Mouse (Mus musculus) MEL (cell line): ENCODE results near the gene Hmox1.
A peak's percentile ranks its signal among the peaks of the same experiment; 100 is the strongest.

Source experiments
- CTCF ChIP-seq, 3 experiments: IDR thresholded peaks in 2 of 3; conservative IDR thresholded peaks in 1 of 3; 2 replicates each; pipeline ENCODE4 v1.5.1; 2011 to 2012; ENCODE audit warnings: low read length in 3 of 3, low read depth in 2 of 3, mild to moderate bottlenecking in 2 of 3, improper control_type of control experiment in 1 of 3, inconsistent platforms in 1 of 3, mixed read lengths in 1 of 3, moderate library complexity in 1 of 3; ENCODE audit not compliant: control insufficient read depth in 1 of 3, insufficient read depth in 1 of 3, poor library complexity in 1 of 3, severe bottlenecking in 1 of 3
- JUND ChIP-seq: IDR thresholded peaks from 2 replicates; pipeline ENCODE4 v1.6.1; 2011; ENCODE audit warnings: low read depth, mild to moderate bottlenecking, improper control_type of control experiment, low read length
- MXI1 ChIP-seq: IDR thresholded peaks from 2 replicates; pipeline ENCODE4 v1.6.1; 2011; ENCODE audit warnings: mild to moderate bottlenecking, low read depth, low read length, improper control_type of control experiment
- POLR2AphosphoS2 ChIP-seq: IDR thresholded peaks from 2 replicates; pipeline ENCODE4 v1.6.1; 2011; ENCODE audit warnings: low read length, improper control_type of control experiment
- RAD21 ChIP-seq: IDR thresholded peaks from 2 replicates; pipeline ENCODE4 v1.6.1; 2011; ENCODE audit warnings: mild to moderate bottlenecking, low read depth, low read length, improper control_type of control experiment
- ZC3H11A ChIP-seq: IDR thresholded peaks from 2 replicates; pipeline ENCODE4 v1.6.1; 2012; ENCODE audit warnings: low read depth, mild to moderate bottlenecking, inconsistent platforms, low read length, improper control_type of control experiment
- ZNF384 ChIP-seq: IDR thresholded peaks from 2 replicates; pipeline ENCODE4 v1.6.1; 2012; ENCODE audit warnings: low read depth, mild to moderate bottlenecking, inconsistent platforms, low read length, improper control_type of control experiment

DNA sequence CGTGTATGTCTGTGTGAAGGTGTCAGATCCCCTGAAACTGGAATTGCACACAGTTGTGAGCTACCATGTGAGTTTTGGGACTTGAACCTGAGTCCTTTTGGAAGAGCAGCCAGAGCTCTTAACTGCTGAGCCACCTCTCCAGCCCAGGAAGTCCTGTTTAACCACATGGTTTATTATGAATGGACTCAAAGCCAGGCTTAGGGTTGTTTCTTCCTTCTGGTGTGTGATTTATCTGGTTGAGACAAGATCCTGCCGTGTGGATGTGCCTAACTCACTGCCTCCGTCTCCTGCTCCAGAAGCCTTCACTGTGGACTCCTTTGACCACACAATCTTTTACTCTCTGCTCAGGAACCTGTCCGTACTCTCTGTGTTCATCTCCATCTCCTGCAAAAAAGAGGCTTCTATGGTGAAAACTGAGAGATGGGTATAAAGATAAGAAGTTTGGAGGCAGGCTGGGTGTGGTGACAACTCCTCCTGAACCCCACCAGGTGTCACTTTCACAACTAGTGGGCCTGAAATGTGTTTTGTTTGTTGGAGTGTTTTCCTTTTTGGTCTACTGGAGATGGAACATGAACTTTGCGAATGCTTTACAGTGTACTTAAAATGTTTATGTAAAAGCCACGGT is 11.1 kb upstream of the Hmox1 start:
- TF ChIP-seq ZNF384 (no peak), JUND (no peak), POLR2AphosphoS2 (no peak), RAD21 (no peak; the same call in 1 of the 2 replicates), CTCF (IDR thresholded peaks at IDR 0.05 in 2 of 3, conservative IDR thresholded peaks at IDR 0.05 in 1 of 3; ENCODE audit: control insufficient read depth in 1 of 3, insufficient read depth in 1 of 3, low read depth in 2 of 3, low read length in 3 of 3, poor library complexity in 1 of 3, severe bottlenecking in 1 of 3) (peak in 1 of 3 experiments; percentile 14; a peak in 1 of 6 replicates), ZC3H11A (no peak), MXI1 (no peak)
